Mouse (Mus musculus) liver, postnatal 0 days (tissue): ENCODE results near the gene Hipk2.

Experiments used
- CTCF ChIP-seq: sonication (generic); IDR thresholded peaks from 2 replicates; pipeline ENCODE4 v1.5.1; 2016; ENCODE audit warnings: antibody characterized with exemption, low read depth
- EP300 ChIP-seq: IDR thresholded peaks from 2 replicates; pipeline ENCODE4 v1.6.1; 2016; ENCODE audit warnings: antibody characterized with exemption, low read depth, mild to moderate bottlenecking

- no peak for TF ChIP-seq CTCF
- no peak for TF ChIP-seq EP300
These were observed 6.8 kb upstream of the Hipk2 start for GRCm38 (mm10) chr6:38882728-38883171.
